Mouse (Mus musculus) induced T-regulatory cell, adult 2 months (primary cell): ENCODE measurements around the gene Gm49510.

Experiments
- DNase-seq: peaks from one replicate; pipeline ENCODE4 v3.0.0-alpha.2; 2012; ENCODE audit warnings: low read depth

Gene Gm49510

GRCm38 (mm10) chr15:78915660-78916017 lies 16.2 kb downstream of the Gm49510 start:
- DNase-seq, result peak; percentile 92

DNA sequence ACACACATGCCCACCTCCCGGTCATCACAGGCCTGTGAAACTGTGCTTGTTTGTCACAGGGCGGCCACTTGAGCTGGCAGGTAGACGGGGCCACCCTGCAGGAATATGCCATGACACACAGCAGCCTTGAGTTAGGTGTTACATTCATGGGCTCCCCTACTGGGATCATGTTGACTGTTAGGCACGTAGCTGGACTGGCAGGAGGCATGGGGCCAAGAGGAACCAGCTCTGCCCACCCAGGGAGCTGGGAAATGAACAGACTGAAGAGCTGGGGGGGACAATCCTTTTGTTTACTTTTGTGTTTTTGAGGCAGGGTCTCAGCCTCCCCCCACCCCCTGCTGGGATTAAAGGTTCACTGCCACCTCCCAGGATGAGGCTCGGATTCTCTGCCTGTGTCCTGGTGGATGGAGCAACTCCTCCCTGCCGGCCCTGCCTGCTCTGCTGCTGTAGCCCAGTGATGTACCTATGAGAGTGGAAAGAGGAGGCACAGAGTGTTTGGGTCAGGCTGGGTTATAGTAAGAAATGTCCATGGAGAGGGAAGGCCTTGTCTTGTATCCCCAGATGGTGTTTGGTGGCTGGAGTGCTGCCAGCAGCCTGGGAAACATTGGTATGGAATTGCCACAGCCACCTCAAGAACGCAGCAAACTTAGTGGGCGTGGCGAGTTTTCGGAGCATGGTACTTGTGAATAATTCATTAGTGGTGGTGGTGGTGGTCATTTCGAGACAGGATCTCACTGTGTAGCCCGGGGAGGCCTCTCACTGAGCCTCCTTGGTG lies 16.8 kb downstream of the Gm49510 start:
- DNase-seq, result no peak

DNA sequence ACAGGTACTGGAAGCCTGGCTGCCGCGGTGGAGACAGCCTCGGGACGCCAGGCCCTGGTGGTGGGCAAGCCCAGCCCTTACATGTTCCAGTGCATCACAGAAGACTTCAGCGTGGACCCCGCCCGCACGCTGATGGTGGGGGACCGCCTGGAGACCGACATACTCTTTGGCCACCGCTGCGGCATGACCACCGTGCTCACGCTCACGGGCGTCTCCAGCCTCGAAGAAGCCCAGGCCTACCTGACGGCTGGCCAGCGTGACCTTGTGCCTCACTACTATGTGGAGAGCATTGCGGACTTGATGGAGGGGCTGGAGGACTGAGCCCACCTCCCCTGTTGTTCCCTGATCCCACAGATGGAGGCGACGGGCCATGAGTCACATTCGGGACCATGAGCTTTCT lies 18.7 kb downstream of the Gm49510 start:
- DNase-seq, result no peak

DNA sequence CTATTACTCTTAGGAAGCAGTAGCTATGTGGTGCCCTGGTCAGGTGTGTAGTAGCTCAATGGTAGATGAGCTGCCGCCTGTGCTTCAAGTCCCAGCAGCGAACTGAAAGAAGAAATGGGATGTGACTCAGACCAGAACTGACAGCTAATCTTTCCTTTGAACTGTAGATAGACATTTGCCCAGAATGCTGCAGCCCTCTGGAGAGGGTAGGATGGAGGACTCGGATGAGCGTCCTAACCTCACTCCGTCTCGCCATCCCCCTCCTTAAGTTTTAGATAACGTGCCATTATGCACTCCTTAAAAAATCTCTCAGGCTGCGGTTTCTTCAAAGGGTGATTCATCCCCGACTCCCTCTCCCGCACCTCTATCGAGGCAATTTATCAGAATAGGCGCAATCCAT lies 20.4 kb downstream of the Gm49510 start:
- peak; percentile 56 for DNase-seq

DNA sequence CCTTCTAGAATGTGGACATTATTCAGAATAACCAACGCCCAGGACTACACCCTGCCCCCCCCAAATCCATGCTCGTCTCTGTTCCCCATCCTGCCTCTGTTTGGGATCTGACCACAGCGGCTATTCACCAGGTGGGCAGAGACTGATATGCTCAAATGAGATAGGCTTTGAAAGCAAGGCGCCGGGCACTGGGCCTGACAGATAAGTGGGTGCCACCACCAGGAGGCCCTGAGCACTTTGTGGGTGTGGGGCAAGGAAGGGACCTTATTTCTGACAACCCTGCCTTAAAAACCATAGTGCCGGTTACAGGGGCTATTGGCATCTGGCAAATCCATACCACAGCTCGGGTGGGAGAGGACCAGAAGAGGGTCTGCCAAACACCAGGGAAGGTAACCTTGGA lies 23.2 kb downstream of the Gm49510 start:
- DNase-seq, result peak; percentile 64

DNA sequence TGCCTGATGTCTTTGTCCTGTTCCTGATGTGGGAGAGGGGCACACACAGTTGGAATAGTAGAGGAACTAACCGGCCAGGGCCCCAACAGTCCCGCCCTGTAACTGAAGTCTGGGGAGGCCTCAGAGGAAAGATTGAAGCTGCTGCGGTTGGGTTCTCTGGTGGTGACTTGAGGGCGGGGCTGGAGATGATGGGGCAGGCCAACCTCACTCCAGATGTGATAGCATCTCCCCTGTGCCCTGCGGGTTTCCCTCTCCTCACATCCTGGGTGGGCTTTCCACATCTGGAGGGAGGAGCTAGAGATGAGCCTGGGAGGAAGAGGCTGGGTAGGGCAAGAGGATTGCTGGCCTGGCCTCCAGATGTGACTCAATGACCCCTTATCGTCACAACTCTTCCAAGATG lies 24.1 kb downstream of the Gm49510 start:
- DNase-seq, result peak; percentile 92

DNA sequence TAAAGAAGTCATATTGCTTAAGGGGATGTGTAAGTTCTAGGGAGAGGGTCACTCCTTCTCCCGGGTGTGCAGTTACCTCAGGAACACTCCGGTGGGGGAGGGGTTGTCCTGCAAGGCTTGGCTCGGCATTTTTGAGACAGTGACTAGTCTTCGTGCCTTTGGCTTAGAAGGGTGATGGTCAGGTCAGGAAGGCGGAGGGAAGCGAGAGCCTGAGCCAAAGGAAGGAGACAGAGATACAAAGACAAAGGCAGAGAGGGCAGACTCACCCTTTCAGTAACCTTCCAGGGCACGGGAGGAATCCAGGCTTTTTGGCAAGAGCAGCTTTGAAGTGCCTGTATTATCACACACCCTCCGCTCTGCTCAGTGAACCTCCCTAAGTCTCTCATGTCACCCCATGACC lies 25.7 kb downstream of the Gm49510 start:
- no peak for DNase-seq

DNA sequence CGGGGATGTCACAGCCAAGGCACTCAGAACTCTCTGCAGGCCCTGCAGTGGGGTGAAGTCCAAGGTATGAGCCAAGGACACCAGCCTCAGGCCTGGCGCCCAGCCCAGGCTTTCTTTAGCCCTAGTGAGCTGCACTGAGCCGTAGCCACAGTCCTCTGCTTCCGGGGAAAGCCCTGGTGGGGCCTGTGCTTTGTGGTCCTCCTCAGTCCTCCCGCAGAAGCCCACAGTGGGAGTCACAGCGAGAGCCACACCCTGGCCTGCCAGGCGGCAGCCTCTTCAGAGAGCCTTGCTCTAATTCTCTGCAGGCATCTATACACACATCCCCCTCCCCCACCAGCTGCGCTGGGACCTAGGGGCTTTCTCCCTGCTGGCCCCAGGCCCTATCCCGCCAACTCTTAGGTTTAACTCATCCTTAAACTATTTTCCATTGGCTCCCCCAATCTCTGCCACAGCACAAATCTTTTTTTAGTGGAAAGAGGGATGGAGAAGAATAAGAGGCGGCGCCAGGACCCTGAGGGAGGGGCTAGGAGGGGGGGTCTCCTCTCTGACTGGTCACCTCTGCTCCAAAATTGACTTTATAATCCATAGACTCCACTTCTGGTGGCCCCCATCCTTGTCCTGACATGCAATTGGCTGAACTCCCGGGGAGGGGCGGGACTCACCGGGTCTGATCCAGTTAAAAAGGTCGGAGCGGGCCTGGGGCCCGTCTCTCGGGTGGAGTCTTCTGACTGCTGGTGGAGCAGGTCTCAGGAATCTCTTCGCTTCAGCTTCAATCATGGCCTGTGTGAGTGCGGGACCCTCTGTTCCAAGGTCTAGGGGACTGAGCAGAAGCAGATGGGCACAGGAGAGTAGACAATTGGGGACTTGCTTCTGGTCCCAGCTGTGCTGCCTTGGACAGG lies 26.8 kb downstream of the Gm49510 start, which contains the start of gene Lgals1:
Lgals1 (plus strand) TSS at position 705 of the 899 bp plus-strand sequence.
- DNase-seq, result peak; percentile 91

DNA sequence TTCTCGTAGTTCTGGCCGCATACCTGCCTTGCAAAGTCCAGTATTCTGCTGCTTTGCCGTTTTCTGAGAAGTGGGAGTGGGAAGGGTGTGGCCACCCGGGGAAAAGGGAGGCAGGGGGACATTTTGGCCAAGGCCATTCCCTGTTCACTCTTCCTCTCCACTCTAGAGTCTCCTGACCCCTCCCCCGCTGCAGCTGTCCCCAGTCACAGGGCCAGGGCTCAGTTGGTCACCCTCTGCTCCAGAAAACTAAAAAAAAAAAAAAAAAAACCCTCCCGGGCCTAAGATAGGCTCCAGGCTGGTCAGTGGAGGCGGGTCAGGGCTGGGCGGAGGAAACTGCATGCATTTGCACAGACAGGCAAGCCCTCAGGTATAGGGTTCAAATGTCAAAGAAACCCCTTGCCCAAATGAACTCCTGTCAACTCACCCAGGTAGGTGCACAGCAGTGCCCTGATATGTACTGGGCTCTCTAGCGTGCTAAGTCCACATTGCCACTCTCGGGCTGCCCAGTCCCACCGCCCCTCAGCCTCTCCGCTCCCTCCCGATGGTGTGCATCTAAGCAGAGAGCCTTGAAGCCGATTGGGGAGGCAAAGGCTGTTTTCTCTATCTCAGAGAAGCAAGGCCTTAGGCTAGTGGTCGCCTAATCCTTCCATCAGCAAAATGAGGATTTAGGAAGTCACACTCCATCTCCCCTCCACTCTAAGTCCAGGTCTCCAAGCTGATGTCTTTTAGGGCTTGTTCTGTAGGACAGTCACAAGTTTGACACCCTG lies 27.7 kb downstream of the Gm49510 start:
- DNase-seq, result no peak

GRCm38 (mm10) chr15:78927788-78928457 lies 28.5 kb downstream of the Gm49510 start:
- DNase-seq, result peak; percentile 93

GRCm38 (mm10) chr15:78928539-78928938 lies 29.1 kb downstream of the Gm49510 start:
- DNase-seq, result no peak

DNA sequence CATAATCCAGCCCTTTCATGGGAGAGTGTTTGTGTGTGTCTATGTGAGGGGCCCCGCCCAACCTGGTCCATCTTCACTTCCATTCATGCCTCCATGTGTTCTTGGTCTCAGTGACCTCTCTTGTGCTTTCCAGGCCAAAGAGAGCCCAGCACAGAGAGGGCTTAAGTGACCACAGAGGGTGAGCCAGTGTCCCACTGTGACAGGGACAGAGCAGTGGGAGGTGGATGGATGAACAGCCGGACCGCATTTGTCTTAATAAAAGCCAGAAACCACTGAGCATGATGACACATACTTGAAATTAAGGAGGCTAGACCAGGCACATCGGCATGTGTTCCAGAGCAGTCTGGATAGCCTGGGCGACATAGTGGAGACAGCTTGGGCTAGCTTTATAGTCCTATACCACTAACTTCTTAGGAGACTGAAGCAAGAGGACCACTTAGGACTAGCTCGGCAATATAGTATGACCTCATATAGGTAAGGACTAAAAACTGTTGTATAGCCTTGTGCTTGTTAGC lies 30.8 kb downstream of the Gm49510 start:
- DNase-seq, result no peak

GRCm38 (mm10) chr15:78930801-78931426 lies 31.4 kb downstream of the Gm49510 start:
- DNase-seq, result no peak

DNA sequence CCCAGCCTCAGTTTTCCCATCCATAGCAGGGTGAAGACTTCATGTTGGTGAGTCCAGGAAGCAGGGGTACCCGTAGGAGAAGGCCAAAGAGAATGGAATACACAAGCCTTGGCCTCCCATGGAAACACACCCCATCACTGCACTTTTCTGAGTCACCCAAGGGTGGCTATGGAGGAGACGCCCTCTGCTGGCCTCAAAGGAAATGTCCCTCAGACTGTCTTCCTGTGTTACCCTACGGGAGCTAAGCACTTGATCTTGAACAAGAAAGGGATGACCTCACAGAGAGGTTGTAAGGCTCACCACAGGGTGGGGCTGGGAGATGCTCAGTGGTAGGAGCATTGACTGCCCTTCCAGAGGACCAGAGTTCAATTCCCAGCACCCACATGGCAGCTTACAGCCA lies 32.1 kb downstream of the Gm49510 start:
- DNase-seq, result peak; percentile 93

- peak; percentile 96 for DNase-seq
These were observed 35.4 kb downstream of the Gm49510 start, which contains the start of gene Nol12 for GRCm38 (mm10) chr15:78934784-78935320. Gene Nol12, plus strand, starts transcription at chr15:78934933.

DNA sequence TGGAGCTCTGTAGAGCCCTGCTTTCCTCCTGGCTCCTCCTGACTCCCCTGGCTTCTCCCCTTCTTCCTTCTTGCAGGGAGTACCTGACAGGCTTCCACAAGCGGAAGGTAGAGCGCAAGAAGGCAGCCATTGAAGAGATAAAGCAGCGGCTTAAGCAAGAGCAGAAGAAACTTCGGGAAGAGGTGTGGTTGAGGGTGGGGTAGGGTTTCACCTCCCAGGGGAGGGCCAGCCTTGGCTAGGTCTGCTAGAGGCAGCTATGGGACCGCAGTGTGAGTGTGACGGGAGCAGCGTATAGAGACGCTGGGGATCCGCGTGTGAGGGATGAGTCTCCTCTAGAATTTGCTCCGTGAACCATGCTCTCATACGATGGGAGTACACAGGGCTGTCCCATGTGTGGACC lies 36.9 kb downstream of the Gm49510 start:
- DNase-seq, result no peak

- no peak for DNase-seq
These were observed 37.8 kb downstream of the Gm49510 start for GRCm38 (mm10) chr15:78937311-78937710.

DNA sequence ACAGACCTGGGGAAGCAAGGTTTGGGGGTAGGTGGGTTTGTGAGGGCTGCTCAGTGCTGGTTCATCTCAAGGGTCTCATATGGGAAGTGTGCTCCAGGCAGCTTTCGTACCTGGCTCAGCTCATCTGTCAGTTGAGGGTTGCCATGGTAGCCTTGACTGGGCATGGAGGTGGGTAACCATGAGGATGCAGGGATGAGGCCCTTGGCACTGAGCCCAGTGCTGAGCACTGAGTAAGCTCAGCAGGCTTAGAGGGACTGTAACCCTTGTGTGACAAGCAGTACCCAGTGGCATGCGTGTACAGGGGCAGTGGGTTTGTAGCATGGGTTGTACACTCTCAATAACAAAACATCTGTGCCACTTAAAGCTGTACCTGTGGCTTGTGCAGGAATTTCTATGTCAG lies 38.5 kb downstream of the Gm49510 start:
- DNase-seq, result no peak

- no peak for DNase-seq
These were observed 40.9 kb downstream of the Gm49510 start for GRCm38 (mm10) chr15:78940325-78940724.

DNA sequence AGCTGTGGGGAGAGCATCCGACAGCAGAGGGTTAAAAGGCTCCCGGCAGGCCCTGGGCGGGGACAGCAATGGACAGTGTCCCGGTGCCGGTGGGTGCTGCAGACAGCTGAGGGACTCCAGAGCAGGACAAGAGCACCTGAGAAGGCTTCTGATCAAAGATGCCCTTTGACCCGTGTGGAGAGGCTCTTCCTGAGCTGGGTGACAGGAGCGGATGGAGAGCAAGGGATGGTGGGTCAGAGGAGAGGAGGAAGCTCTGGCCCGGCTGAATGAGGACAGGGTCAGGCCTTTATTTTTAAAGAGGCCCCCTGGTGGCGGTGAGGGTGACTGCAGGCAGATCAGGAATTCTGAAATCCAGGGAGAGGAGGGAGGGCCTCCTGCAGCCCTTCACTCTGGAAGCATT lies 43.2 kb downstream of the Gm49510 start:
- DNase-seq, result peak; percentile 76

GRCm38 (mm10) chr15:78946232-78946631 lies 46.8 kb downstream of the Gm49510 start:
- no peak for DNase-seq
